Mouse (Mus musculus): ENCODE measurements around the gene Negr1.
A peak's percentile ranks its signal among the peaks of the same experiment; 100 is the strongest.

Negr1 gene

DNA sequence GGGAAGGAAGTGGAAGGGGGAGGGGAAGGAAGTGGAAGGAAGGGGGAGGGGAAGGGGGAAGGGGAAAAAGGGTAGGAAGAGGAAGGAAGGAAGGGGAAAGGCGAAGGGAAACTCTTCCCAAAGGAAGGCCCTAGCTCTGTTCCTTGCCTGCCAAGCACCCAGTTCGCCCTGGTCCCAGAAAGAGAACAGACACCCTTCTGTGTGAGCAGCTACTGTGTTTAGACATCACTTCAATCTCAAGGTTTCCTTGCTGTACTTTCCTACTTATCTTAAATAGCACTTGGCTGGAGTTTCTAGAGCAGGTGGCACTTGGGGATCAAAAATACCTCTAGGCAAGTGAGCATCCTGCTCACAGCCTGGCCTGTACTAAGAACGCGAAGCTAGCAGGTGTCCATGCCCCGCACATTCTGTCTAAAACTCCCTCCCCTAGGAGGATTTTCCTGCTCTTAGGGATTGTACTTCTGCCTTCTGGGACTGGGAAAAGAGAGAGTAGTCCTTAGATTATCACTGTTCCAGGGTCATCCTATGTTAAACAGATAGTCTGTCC, 128.5 kb downstream of the Negr1 start:
- peak in 1 of 2 experiments; percentile 9 for DNase-seq (ENCODE audit: low spot score in 2 of 2)

DNA sequence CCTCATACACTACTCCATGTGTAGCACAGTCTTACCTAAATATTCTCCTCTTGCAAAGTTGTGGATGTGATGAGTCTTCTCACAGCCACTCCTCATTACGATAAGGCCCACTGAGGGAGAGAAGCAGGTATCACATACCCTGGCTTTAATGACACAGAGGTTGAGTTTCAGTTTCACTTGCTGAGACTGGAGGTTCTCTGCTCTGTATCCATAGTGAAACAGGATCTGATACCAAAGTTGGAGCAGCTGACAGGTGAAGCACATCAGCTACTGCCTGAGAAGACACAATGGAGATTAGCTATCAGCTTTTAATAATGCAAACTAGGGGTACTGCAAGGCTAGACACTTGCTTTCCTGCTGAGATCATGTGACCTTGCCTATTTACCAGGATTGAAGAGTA, 137.1 kb downstream of the Negr1 start:
- no peak for DNase-seq (ENCODE audit: low spot score in 2 of 2)

- no peak for DNase-seq (ENCODE audit: low spot score in 2 of 2)
Measured at GRCm38 (mm10) chr3:156703241-156703640, 141.6 kb downstream of the Negr1 start.

- no peak for DNase-seq (ENCODE audit: low spot score in 2 of 2)
Measured at GRCm38 (mm10) chr3:156710240-156710639, 148.6 kb downstream of the Negr1 start.

DNA sequence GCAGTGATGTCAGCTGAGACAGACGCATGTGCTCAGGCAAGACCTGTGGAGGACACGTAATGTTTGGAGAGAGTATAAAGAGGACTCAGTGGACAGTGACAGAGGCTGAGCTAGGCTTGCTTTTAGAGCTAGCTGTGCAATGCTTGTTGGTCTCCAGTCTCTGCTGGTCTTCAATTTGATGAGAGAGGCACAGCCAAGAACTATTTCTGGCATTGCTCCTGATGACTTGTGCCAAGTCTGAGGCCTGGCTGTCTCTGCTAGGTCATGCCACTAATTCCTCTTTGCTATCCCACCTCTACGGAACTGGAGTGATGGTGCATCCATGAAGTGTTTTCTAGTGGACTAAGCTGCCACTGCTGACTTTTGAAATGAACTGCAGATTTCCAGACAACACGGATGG, 149.1 kb downstream of the Negr1 start:
- no peak for DNase-seq (ENCODE audit: low spot score in 2 of 2)

- no peak for DNase-seq (ENCODE audit: low spot score in 2 of 2)
Measured at GRCm38 (mm10) chr3:156736335-156736734, 174.7 kb downstream of the Negr1 start.

DNA sequence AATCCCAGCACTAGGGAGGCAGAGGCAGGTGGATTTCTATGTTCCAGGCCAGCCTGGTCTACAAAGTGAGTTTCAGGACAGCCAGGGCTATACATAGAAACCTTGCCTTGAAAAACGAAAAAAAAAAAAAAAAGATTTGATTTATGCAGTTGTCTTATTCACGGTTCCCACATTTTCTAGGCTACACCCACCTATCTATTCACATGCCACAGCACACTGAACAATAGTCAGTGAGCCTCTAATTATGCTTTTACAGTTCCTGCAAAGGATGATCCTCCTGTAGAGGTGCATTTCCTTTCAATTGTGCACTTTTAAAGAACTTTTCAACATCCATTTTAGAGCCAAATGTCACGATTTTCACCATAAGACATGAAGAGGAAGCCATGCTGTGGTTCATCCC, 177.9 kb downstream of the Negr1 start:
- no peak for DNase-seq (ENCODE audit: low spot score in 2 of 2)

DNA sequence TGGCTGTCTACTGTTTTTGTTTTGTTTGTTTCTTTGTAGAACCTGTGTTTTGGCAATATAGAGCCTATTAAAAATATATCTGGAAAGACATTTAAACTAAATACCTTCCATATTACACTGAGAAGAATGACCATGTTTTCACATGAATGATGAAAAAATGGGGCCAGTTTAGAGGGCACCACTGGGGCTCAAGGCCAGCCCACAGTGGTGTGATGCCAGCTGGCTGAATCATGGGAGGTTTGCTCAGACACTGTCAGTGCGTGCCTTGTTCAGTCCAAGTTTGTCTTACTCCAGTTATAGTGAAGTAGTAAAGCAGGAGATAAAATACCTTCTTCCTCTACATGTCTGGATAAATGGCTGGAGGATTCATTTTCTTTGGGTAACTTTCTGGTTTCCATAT, 181.7 kb downstream of the Negr1 start:
- DNase-seq (ENCODE audit: low spot score in 2 of 2): no peak

- no peak for DNase-seq (ENCODE audit: low spot score in 2 of 2)
Measured at GRCm38 (mm10) chr3:156745218-156745770, 183.7 kb downstream of the Negr1 start.

- DNase-seq (ENCODE audit: low spot score in 2 of 2): no peak
Measured at GRCm38 (mm10) chr3:156747456-156747855, 185.9 kb downstream of the Negr1 start.

DNA sequence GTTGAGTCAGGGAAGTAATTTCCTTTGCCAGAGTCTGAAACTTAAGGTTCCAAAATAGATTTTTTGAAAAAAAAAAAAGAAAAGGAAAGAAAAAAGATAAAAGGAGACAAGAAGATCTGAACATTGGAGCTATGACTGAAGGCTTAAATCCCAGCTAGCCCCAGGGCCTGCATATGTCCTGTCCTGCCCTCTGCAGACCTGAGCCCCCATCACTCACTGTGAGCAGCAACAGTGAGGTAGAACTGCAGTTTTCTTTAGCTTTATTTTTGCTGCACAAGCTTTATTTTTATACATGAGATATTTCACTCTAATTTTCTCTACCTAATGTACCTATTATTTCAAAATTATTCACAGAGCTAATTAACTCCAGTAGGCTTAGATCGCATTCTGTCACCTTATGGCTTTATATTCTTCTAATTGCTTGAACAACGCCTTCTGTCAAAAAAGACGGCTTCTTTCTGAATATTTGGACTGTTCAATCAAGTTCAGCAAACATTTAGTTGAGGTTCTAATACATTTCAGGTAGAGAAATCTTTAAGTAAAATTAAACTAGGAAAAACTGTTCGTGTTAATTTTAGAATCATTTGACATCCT, 192.3 kb downstream of the Negr1 start:
- DNase-seq (ENCODE audit: low spot score in 2 of 2): no peak

GRCm38 (mm10) chr3:156754790-156755530, 193.4 kb downstream of the Negr1 start:
- DNase-seq (ENCODE audit: low spot score in 2 of 2): no peak

GRCm38 (mm10) chr3:156765015-156765414, 203.4 kb downstream of the Negr1 start:
- no peak for DNase-seq (ENCODE audit: low spot score in 2 of 2)

- DNase-seq (ENCODE audit: low spot score in 2 of 2): no peak
Measured at GRCm38 (mm10) chr3:156766171-156766845, 204.7 kb downstream of the Negr1 start.

DNA sequence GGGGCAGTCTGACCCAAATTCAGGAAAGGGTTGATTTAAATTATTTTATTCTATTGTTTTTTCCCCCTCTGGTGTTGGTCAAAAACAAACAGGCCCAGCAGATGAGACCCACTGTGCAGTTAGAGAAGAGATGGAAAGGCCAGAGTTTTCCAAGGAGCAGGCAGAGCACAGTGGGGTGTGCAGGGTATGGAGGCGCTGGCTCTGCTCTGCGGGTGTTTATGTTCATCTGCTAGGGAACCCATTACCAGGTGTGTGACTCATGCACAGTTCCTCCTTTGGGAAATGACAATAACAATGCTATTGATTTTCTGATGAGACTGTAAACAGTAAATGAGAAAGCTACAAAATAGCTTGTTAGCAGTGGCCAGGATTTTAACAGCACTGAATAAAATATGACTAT, 210.0 kb downstream of the Negr1 start:
- DNase-seq (ENCODE audit: low spot score in 2 of 2): no peak

DNA sequence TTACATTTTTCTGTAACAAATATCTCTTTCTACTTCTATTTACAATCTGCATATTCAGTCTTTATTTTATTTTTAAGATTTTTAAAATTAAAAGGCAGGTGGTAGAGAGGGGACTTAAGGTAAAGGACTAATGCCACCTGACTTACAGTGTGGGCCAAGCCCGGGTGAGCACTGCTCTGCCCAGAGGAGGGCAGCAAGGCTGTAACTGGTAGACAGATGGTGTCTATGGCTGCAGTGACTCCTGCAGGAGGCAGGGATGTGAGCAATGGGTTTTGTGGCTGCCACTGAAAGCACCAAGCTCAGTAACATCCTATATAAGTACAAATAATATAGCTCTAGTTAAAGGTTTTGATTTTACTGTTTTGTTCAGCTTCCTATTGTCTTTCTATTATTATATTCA, 210.5 kb downstream of the Negr1 start:
- DNase-seq (ENCODE audit: low spot score in 2 of 2): no peak

DNA sequence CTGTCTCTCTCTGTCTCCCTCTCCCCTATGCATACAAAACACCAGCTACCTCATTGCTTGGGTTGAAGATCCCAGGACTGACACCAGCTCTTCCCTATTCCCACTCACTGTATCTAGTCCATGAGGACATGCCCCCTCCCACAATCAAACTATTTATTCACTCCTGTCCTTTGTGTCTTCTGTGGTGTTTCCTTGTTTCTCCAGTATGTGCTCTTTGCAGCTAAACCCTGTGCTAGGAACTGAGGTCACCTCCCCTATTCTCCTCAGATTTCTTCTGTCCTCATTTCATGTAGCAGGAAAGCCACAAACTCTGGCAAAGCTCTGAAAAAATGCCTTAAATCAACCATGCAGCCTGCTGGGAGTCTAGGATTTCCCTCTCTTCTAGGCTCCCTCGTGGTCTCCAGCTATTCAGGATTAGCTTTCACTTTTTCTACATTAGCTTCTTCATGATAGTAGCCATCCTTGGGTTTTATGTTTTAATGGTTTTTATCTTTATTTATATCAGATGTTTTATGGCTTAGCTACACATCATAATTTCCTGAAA, 222.8 kb downstream of the Negr1 start:
- DNase-seq (ENCODE audit: low spot score in 2 of 2): no peak

DNA sequence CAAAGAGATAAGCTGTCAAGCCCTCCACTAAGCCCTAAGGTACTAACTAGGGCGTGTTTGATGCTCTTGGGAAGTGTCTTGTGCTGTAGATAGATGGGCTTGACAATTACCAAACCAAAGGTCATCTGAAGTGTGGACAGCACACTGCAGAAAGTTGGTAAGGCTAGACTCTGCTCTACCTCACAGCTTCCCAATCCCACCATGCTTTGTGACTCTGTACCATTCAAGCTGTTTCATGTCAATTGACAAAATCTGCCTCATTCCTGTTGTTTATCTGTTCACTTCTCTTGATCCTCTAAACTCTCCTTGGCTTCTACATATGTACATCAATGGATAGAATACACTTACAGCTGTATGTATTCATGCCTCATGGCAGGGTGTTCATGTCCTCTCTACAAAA, 224.8 kb downstream of the Negr1 start:
- no peak for DNase-seq (ENCODE audit: low spot score in 2 of 2)

DNA sequence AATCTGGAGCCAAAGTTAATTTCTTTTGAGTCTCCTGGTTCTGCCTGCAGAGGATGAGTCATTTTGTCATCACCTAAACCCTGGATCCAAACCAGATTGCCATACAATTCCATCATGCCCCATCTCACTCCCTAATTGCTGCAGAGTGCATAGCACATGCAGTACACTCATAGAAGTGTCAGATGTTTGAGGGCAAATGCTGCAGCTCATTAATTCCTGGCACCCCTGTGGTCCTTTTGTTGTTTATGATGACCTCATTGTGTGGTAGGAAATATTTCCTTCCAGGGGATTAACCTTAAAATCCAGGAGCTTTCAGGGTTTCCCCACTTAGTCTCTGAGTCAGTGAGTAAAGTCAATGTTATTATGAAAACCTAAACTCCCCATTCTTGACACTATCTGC, 229.6 kb downstream of the Negr1 start:
- no peak for DNase-seq (ENCODE audit: low spot score in 2 of 2)

GRCm38 (mm10) chr3:156792743-156793142, 231.1 kb downstream of the Negr1 start:
- no peak for DNase-seq (ENCODE audit: low spot score in 2 of 2)

DNA sequence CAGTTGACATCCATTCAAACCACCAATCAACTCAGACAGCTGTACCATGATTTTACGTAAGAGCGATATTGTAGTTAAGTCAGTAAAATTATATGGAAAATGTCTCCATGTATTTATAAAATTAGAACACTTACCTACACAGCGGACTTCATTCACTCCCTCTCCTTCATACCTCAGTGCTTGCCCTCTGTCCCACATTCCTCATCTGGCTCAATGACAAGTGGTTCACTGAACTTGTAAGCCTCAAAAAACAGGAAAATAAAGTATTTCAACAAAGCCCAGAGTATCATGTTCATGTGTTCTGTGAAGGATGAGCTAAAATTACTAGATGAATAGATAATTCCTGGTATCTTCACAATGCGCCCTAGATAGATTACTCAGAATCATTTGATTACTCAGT, 232.5 kb downstream of the Negr1 start:
- DNase-seq (ENCODE audit: low spot score in 2 of 2): no peak

DNA sequence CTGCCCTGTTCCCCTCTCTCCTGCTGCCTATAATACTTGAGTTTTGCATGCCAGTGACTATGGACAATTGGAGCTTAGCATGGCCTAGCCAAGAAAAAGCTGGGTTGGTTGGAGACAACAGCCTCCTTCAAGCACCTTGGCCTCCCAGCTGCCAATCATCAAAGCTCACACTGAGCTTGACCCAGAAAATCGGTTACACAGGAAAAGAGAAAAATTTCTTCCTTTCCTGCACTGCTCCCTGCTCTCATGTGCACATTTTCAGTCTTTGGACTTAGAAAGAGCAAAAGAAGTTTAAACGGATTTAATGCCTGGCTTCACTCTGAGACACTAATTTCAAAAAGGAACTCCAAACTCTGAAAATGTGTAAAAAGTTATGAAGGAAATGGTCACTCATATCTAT, 233.0 kb downstream of the Negr1 start:
- DNase-seq (ENCODE audit: low spot score in 2 of 2): no peak
